Mouse (Mus musculus) Muller cell, postnatal 12 days (primary cell): ENCODE measurements around the gene 4930435E12Rik.

Experiments used
- DNase-seq: peaks from one replicate; pipeline ENCODE4 v3.0.0-alpha.2; 2015; ENCODE audit errors: inconsistent ontology term

4930435E12Rik gene

DNA sequence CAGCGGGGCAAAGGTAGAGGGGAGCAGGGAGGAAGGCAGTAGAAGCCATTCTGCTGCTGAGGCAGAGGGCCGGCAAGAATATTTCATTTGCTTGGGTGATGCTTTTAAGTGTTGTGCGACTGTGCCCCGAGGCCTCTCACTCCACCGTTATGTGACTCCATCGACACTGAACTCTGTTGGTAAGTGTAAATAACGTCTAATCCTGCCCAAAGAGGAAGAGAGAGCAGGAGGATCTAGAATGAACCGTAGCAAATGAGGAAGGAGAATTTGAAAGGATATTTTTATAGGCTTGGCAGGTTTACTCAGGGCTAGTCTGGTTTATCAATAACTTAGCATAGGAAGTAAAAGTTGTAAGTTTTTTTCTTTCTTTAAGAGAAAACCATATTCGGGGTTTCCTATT is 59.0 kb downstream of the 4930435E12Rik start:
- no peak for DNase-seq

DNA sequence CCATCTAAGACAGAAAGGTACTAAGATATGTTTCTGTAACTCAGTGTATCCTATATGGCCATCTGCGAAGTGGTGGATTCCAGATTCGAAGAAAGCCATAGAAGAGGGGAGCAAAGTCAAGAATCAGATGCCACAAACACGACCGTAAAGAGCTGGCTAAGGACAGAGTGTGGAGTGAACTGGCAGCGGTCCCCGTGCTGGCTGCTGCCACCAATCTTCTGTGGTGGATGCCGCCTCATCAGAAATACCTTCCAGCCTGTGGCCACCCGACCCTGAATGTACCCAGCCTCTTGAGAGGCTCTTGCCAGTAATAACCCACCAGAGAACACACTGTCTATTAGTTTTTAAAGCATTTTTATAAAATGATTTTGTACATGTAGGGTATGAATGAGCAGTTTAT is 60.2 kb downstream of the 4930435E12Rik start:
- DNase-seq = no peak

DNA sequence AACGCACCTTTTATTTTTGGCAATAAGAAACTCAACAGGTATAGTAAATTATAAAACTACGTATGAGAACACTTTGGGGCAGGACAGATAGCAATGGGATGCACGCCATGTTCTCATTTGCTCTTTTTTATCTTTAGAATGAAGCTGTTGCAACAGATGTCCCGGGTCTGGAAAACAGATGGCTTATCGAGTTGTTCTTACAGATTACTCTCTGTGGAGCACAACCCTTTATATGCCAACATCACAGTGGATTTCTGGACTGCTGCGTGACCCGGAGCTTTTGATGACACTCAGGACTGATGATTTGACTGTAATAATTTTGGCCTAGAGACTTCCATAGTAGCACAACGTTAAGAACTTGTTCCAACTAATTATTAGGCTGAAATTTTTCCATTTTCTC is 60.8 kb downstream of the 4930435E12Rik start:
- no peak for DNase-seq

DNA sequence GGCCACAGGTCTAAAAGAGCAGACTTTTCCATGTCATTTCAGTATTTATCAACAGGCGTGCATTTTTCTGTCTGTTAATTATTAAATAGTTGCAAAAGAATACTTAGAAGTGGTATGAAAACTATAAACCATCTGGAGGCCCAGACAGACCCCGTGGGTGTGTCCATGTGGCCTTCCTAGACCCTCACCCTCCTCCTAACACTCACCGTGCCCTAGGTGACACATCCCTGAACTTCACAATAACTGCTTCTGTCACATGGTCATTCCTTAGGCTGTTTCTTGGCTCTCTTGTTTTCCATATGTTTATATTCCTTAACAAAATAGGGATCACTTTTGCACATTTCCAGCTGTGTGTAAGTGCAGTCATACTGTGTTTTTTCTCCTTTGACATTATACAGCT is 61.9 kb downstream of the 4930435E12Rik start:
- DNase-seq = no peak

DNA sequence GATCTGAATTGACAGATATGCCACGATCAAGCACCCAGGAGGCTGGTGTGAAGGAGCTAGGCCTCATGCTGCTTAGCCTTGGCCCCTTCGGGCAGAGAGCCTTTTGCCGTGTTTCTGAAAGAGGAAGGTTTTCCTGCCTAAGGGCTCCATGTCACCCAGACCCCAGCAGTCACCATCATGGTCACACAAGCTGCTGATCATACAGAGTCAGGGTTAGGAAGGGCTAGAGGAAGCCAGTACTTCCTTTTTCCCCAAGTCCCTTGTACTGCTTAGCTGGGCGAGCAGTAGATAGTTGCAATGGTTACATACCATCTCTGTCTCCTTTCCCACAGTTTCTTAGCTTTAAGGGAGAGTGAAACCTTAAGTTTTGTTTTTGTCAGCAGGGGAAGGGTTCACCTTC is 65.0 kb downstream of the 4930435E12Rik start:
- DNase-seq = no peak

DNA sequence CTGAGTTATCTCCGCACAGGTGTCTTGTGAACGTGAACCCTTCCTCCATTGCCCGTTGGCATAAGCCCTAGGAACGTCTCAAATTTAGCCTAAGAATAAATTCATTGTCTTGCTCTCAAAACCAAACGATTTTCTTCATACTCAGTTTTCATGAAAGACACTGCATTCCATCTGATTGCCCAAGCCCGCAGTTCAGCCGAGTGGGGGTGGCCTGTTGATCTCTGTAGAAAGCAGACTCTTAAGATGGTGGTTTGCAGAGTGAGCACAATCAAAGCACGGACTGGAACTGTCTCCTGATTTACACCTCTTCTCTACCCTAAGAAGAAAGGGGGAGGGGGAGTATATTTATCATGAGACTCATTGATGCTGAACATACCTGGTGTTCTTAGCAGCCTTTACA is 66.1 kb downstream of the 4930435E12Rik start:
- no peak for DNase-seq
